Mouse (Mus musculus) lung, postnatal 0 days (tissue): ENCODE results near the gene Rasgef1a. TPM values are rescaled to one million over a fixed set of nuclear protein-coding genes. Genes with fewer than 3 reads are reported as not detected.

Experiments
- ATAC-seq: fragments of 200-750 bp; cut with Nextera tagmentation; 2 replicates; pipeline ENCODE4 v1.8.0; 2017; ENCODE audit warnings: moderate library complexity
- DNase-seq: peaks from one replicate; pipeline ENCODE4 v3.0.0-alpha.2; 2016; ENCODE audit warnings: low spot score
- H3K27ac ChIP-seq: fragments of 300-500 bp; sonication (generic); 2 replicates; pipeline ENCODE4 v1.5.1; 2014; ENCODE audit warnings: antibody characterized with exemption, mild to moderate bottlenecking, low read length, mixed read lengths
- H3K27me3 ChIP-seq: fragments of 300-500 bp; sonication (generic); replicated peaks from 2 replicates; pipeline ENCODE4 v1.6.1; 2014; ENCODE audit warnings: low read length, mixed read lengths; ENCODE audit not compliant: insufficient read depth
- H3K36me3 ChIP-seq: fragments of 300-500 bp; sonication (generic); 2 replicates; pipeline ENCODE4 v1.6.1; 2014; ENCODE audit warnings: low read length, mixed read lengths; ENCODE audit not compliant: insufficient read depth
- H3K4me1 ChIP-seq: fragments of 300-500 bp; sonication (generic); 2 replicates; pipeline ENCODE4 v1.6.1; 2014; ENCODE audit warnings: antibody characterized with exemption, low read depth, low read length, mixed read lengths; ENCODE audit not compliant: insufficient read depth
- H3K4me2 ChIP-seq: fragments of 300-500 bp; sonication (generic); replicated peaks from 2 replicates; pipeline ENCODE4 v1.6.1; 2014; ENCODE audit warnings: low read depth, mild to moderate bottlenecking, low read length, moderate library complexity, mixed read lengths
- H3K4me3 ChIP-seq: fragments of 300-500 bp; sonication (generic); 2 replicates; pipeline ENCODE4 v1.5.1; 2014; ENCODE audit warnings: low read depth, low read length
- H3K9ac ChIP-seq: fragments of 300-500 bp; sonication (generic); replicated peaks from 2 replicates; pipeline ENCODE4 v1.6.1; 2014; ENCODE audit warnings: low read depth, mild to moderate bottlenecking
- H3K9me3 ChIP-seq: fragments of 300-500 bp; sonication (generic); 2 replicates; pipeline ENCODE4 v1.6.1; 2016; ENCODE audit warnings: low read length, mixed read lengths
- CTCF ChIP-seq: IDR thresholded peaks from 2 replicates; pipeline ENCODE4 v1.5.1; 2016; ENCODE audit warnings: antibody characterized with exemption, mild to moderate bottlenecking
- EP300 ChIP-seq: IDR thresholded peaks from 2 replicates; pipeline ENCODE4 v1.6.1; 2016; ENCODE audit warnings: antibody characterized with exemption, mild to moderate bottlenecking, control low read depth
- WGBS: fragments of 180-500 bp; shearing (Covaris S2); extraction: QIAGEN DNeasy Blood & Tissue Kit; methylation state at CpG from one replicate; pipeline ENCODE4 v1.1.7; 2014; 5-methylcytosine and 5-hydroxymethylcytosine counted together
- polyA plus RNA-seq: library from polyadenylated mRNA; unstranded; fragments of >200 nt; fragmentation: Nextera tagmentation; extraction: Ambion mirVana; gene quantifications from 2 replicates; pipeline ENCODE4 v1.2.1, GENCODE M21; 2015

Rasgef1a gene
- polyA plus RNA-seq, 1 experiment from 2014 or later: 26.3 TPM

GRCm38 (mm10) chr6:118078751-118079150, 67.5 kb downstream of the Rasgef1a start:
- Histone ChIP-seq H3K4me3 (no peak overlapping the region), H3K4me2 (no peak overlapping the region), H3K27me3 (no peaks in the 10 kb centered on the region), H3K36me3 (no peaks in the 10 kb centered on the region; the same call in 1 of the 2 replicates), H3K9me3 (no peaks in the 10 kb centered on the region), H3K27ac (no peak overlapping the region), H3K4me1 (0 out of 2 replicates have a peak, but pooled peaks cover 3% of the 10 kb centered on the region), H3K9ac (no peak overlapping the region)
- TF ChIP-seq EP300 (no peak), CTCF (no peak)
- WGBS: 57% methylated on average over 10 of the region's 10 CpGs
- DNase-seq (no peak), ATAC-seq (no peak)

- TF ChIP-seq CTCF (no peak), EP300 (no peak)
- ATAC-seq (no peak), DNase-seq (no peak)
- Histone ChIP-seq H3K9me3 (no peaks in the 10 kb centered on the region), H3K4me2 (no peak overlapping the region), H3K4me1 (no peaks in the 10 kb centered on the region), H3K27ac (no peak overlapping the region), H3K36me3 (no peaks in the 10 kb centered on the region; the same call in 1 of the 2 replicates), H3K9ac (no peak overlapping the region), H3K27me3 (no peaks in the 10 kb centered on the region), H3K4me3 (no peak overlapping the region)
- 76% methylated on average over 3 of the region's 3 CpGs for WGBS
Measured at GRCm38 (mm10) chr6:118079292-118079691, 68.1 kb downstream of the Rasgef1a start.

GRCm38 (mm10) chr6:118079762-118080465, 68.7 kb downstream of the Rasgef1a start:
- DNase-seq (no peak), ATAC-seq (no peak)
- no peaks in the 10 kb centered on the region for H3K9me3 ChIP-seq
- TF ChIP-seq CTCF: no peak
- TF ChIP-seq EP300: no peak
- WGBS: 69% methylated on average over 10 of the region's 10 CpGs
- no peaks in the 10 kb centered on the region; the same call in 1 of the 2 replicates for H3K36me3 ChIP-seq
- H3K27me3 ChIP-seq: no peaks in the 10 kb centered on the region
- H3K4me2 ChIP-seq: no peak overlapping the region
- H3K4me3 ChIP-seq: no peak overlapping the region
- H3K27ac ChIP-seq: no peak overlapping the region
- H3K4me1 ChIP-seq: no peaks in the 10 kb centered on the region
- H3K9ac ChIP-seq: no peak overlapping the region

- Histone ChIP-seq H3K27ac (no peak overlapping the region), H3K27me3 (no peaks in the 10 kb centered on the region), H3K9ac (no peak overlapping the region), H3K36me3 (no peaks in the 10 kb centered on the region; the same call in 1 of the 2 replicates), H3K4me3 (no peak overlapping the region), H3K4me2 (no peak overlapping the region), H3K4me1 (no peaks in the 10 kb centered on the region), H3K9me3 (no peaks in the 10 kb centered on the region)
- ATAC-seq (no peak), DNase-seq (no peak)
- WGBS: 87% methylated on average over 4 of the region's 4 CpGs
- no peak for TF ChIP-seq CTCF
- no peak for TF ChIP-seq EP300
Measured at GRCm38 (mm10) chr6:118080711-118081110, 69.5 kb downstream of the Rasgef1a start.

- Histone ChIP-seq H3K4me2 (no peak overlapping the region), H3K27me3 (no peaks in the 10 kb centered on the region), H3K36me3 (peaks cover 13% of the 10 kb centered on the region; the same call in 1 of the 2 replicates), H3K9ac (no peak overlapping the region), H3K4me1 (no peaks in the 10 kb centered on the region), H3K4me3 (no peak overlapping the region), H3K9me3 (no peaks in the 10 kb centered on the region), H3K27ac (no peak overlapping the region)
- ATAC-seq (no peak), DNase-seq (no peak)
- 80% methylated on average over 3 of the region's 3 CpGs for WGBS
- TF ChIP-seq CTCF (0 out of 2 replicates have a peak, but pooled peaks have one; percentile 8), EP300 (no peak)
Measured at GRCm38 (mm10) chr6:118082384-118082783, 71.1 kb downstream of the Rasgef1a start.

GRCm38 (mm10) chr6:118083608-118084007, 72.4 kb downstream of the Rasgef1a start:
- Histone ChIP-seq H3K9me3 (no peaks in the 10 kb centered on the region), H3K4me1 (no peaks in the 10 kb centered on the region), H3K4me2 (no peak overlapping the region), H3K9ac (no peak overlapping the region), H3K4me3 (no peak overlapping the region), H3K27me3 (no peaks in the 10 kb centered on the region), H3K27ac (no peak overlapping the region), H3K36me3 (peaks cover 19% of the 10 kb centered on the region)
- 65% methylated on average over 6 of the region's 6 CpGs for WGBS
- no peak for ATAC-seq
- no peak for TF ChIP-seq CTCF
- no peak for TF ChIP-seq EP300
- no peak for DNase-seq
